Mouse (Mus musculus): ENCODE measurements at regions not wholly inside any gene's neighbourhood (a gene's known extent, or its start where the extent isn't known, plus 50 kb on each side); places are given as distances from the start of the nearest gene placed in this dataset.

GRCm38 (mm10) chr14:19665756-19666155 lies 63.4 kb upstream of the Gm5458 start:
- DNase-seq (ENCODE audit: extremely low spot score in 1 of 2, low spot score in 2 of 2) = no peak
- intact Hi-C loops (cut with DNase I) = no loop called here

- no peak for DNase-seq (ENCODE audit: extremely low spot score in 1 of 2, low spot score in 2 of 2)
- intact Hi-C loops (cut with DNase I) = no loop called here
Measured at GRCm38 (mm10) chr14:19674046-19674445, 71.7 kb upstream of the Gm5458 start.

GRCm38 (mm10) chr14:19688426-19688825 lies 62.6 kb upstream of the Nid2 start:
- intact Hi-C loops (cut with DNase I) = no loop called here
- DNase-seq (ENCODE audit: extremely low spot score in 1 of 2, low spot score in 2 of 2) = no peak

- intact Hi-C loops (cut with DNase I) = no loop called here
- DNase-seq (ENCODE audit: extremely low spot score in 1 of 2, low spot score in 2 of 2) = peak in 1 of 2 experiments; percentile 44
Measured at GRCm38 (mm10) chr14:19693606-19694005, 57.5 kb upstream of the Nid2 start.

GRCm38 (mm10) chr14:19694289-19694688 lies 56.8 kb upstream of the Nid2 start:
- intact Hi-C loops (cut with DNase I) = no loop called here

GRCm38 (mm10) chr14:19699497-19699896 lies 51.6 kb upstream of the Nid2 start:
- no peak for DNase-seq (ENCODE audit: extremely low spot score in 1 of 2, low spot score in 2 of 2)

More at GRCm38 (mm10) chr14:19694289-19694688, 56.8 kb upstream of the Nid2 start:
- no peak for DNase-seq (ENCODE audit: extremely low spot score in 1 of 2, low spot score in 2 of 2)

More at GRCm38 (mm10) chr14:19699497-19699896, 51.6 kb upstream of the Nid2 start:
- intact Hi-C loops (cut with DNase I) = no loop called here

All from left cerebral cortex, postnatal 10 days (tissue).